Mouse (Mus musculus): ENCODE data around the gene Mtcl1.

GRCm38 (mm10) chr17:66448421-66449405, 837 bp downstream of the Mtcl1 start:
- 0 out of 2 replicates have a peak, but pooled peaks have one; percentile 15 for TF ChIP-seq CTCF (IDR thresholded peaks at IDR 0.05; ENCODE audit: low read depth)
- no peak for TF ChIP-seq EP300 (IDR thresholded peaks at IDR 0.05; ENCODE audit: low read depth)

Measured in heart, postnatal 0 days (tissue).